Mouse (Mus musculus) lung, embryonic 16.5 days (tissue): ENCODE data around the gene Slc10a7. TPM values are rescaled to one million over a fixed set of nuclear protein-coding genes. Genes with fewer than 3 reads are reported as not detected.

Experiments used
- ATAC-seq: fragments of 200-750 bp; cut with Nextera tagmentation; 2 replicates; pipeline ENCODE4 v1.8.0; 2017; ENCODE audit warnings: low read depth, mild to moderate bottlenecking, moderate library complexity
- H3K27ac ChIP-seq: fragments of 300-500 bp; sonication (generic); 2 replicates; pipeline ENCODE4 v1.5.1; 2014; ENCODE audit warnings: mild to moderate bottlenecking, control low read depth, low read length
- H3K27me3 ChIP-seq: fragments of 300-500 bp; sonication (generic); 2 replicates; pipeline ENCODE4 v1.6.1; 2014; ENCODE audit warnings: low read depth, low read length, mixed read lengths; ENCODE audit not compliant: control insufficient read depth, insufficient read depth
- H3K36me3 ChIP-seq: fragments of 300-500 bp; sonication (generic); 2 replicates; pipeline ENCODE4 v1.6.1; 2014; ENCODE audit warnings: low read length; ENCODE audit not compliant: control insufficient read depth, insufficient read depth
- H3K4me1 ChIP-seq: fragments of 300-500 bp; sonication (generic); replicated peaks from 2 replicates; pipeline ENCODE4 v1.6.1; 2014; ENCODE audit warnings: low read length, mixed read lengths; ENCODE audit not compliant: control insufficient read depth, insufficient read depth
- H3K4me2 ChIP-seq: fragments of 300-500 bp; sonication (generic); 2 replicates; pipeline ENCODE4 v1.6.1; 2014; ENCODE audit warnings: low read depth, low read length, control low read depth
- H3K4me3 ChIP-seq: fragments of 300-500 bp; sonication (generic); 2 replicates; pipeline ENCODE4 v1.5.1; 2014; ENCODE audit warnings: mild to moderate bottlenecking, low read length, control low read depth
- H3K9ac ChIP-seq: fragments of 300-500 bp; sonication (generic); 2 replicates; pipeline ENCODE4 v1.6.1; 2014; ENCODE audit warnings: low read length, control low read depth
- H3K9me3 ChIP-seq: fragments of 300-500 bp; sonication (generic); 2 replicates; pipeline ENCODE4 v1.6.1; 2016; ENCODE audit warnings: low read length; ENCODE audit not compliant: control insufficient read depth
- WGBS: fragments of 180-500 bp; shearing (Covaris S2); extraction: QIAGEN DNeasy Blood & Tissue Kit; methylation state at CpG from one replicate; pipeline ENCODE4 v1.1.7; 2014; 5-methylcytosine and 5-hydroxymethylcytosine counted together
- polyA plus RNA-seq: library from polyadenylated mRNA; unstranded; fragments of >200 nt; fragmentation: Nextera tagmentation; extraction: Ambion mirVana; gene quantifications from 2 replicates; pipeline ENCODE4 v1.2.1, GENCODE M21; 2015

Slc10a7 gene
- polyA plus RNA-seq, 1 experiment from 2014 or later = 21.6 TPM

DNA sequence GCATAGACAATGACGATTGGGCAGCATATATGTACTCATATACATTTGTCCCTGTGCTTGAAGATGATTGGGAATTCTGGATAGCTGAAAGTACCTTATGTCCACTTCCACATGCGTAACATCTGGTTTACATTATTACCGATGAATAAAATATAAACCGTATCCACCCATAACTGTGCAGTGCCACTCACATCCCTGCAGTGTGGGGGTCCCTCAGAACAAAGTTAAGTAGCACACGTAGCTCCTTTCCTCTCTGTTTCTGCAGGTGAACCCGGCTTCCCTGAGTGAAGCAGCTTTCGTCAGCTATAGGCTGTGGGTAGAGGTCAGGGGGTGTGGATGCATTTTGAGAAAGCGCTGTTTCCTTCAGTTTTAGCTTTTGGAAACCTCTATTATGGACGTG, 132.8 kb downstream of the Slc10a7 start:
- Histone ChIP-seq H3K4me1 (peaks cover 5% of the 10 kb centered on the region), H3K9me3 (peaks cover 5% of the 10 kb centered on the region), H3K27me3 (no peaks in the 10 kb centered on the region), H3K9ac (no peak overlapping the region), H3K36me3 (peaks cover 2% of the 10 kb centered on the region; the same call in 1 of the 2 replicates), H3K4me2 (no peak overlapping the region), H3K4me3 (no peak overlapping the region), H3K27ac (no peak overlapping the region)
- WGBS = 74% methylated on average over 9 of the region's 9 CpGs
- no peak for ATAC-seq

GRCm38 (mm10) chr8:78642376-78642775, 133.2 kb downstream of the Slc10a7 start:
- Histone ChIP-seq H3K36me3 (no peaks in the 10 kb centered on the region; the same call in 1 of the 2 replicates), H3K4me2 (no peak overlapping the region), H3K4me1 (peaks cover 8% of the 10 kb centered on the region), H3K27ac (no peak overlapping the region), H3K9me3 (peaks cover 5% of the 10 kb centered on the region), H3K27me3 (no peaks in the 10 kb centered on the region), H3K4me3 (no peak overlapping the region), H3K9ac (no peak overlapping the region)
- 52% methylated on average over 5 of the region's 5 CpGs for WGBS
- no peak for ATAC-seq

DNA sequence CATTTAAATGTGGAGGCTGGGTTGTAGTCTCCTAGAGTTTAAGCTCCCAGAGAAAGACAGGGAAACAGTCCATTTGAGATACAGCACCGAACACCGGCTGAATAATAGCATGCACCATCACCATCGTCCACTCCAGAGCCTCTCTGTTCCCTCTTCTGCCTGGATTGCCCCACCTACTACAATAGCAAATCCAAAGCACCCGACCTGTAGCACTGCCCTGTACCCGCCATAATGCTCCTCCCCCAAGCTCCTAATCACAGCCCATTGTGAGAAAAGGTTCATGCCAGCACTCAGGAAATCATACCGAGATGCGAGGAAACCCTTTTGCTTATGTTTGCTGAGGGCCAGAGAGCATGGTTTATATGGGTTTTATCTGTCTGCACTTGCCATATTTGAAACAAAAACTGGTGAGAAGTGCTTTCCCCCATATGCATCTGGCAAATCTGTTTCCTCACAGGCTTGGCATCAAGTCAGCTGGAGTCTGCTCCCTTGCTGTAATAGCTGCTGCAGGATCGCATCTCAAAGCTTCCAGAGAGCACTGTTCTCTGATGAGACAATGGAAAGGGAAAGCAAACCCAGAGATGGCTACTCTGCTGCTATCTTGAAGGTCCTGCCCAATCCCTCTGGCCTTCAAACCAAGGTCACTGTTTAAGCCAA, 138.0 kb downstream of the Slc10a7 start:
- Histone ChIP-seq H3K27ac (peak overlapping the region; percentile 28; the same call in 1 of the 2 replicates), H3K4me3 (no peak overlapping the region), H3K4me2 (no peak overlapping the region), H3K9me3 (peaks cover 5% of the 10 kb centered on the region), H3K4me1 (peaks cover 18% of the 10 kb centered on the region), H3K9ac (no peak overlapping the region; the same call in 1 of the 2 replicates), H3K36me3 (no peaks in the 10 kb centered on the region; the same call in 1 of the 2 replicates), H3K27me3 (no peaks in the 10 kb centered on the region)
- ATAC-seq = peak; percentile 69
- WGBS = 31% methylated on average over 8 of the region's 8 CpGs

DNA sequence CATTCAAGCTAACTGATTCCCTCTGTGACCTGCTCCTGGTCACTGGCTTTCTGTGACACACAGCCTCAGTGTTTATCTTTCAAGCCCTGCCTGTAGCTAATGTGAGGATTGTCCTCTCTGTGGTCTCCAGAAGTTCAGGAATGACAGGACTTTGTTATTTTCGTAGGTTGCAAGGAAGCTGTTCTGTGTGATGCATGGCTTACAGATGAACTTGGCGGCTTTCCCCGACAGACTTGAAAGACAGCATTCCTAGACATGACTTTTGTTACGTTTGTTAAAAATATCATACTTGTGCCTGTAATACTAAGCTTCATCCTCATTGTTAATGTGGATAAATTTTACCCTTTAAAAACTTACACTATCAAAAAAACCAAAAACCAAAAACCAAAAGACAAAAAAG, 138.7 kb downstream of the Slc10a7 start:
- Histone ChIP-seq H3K4me3 (no peak overlapping the region), H3K4me1 (peaks cover 18% of the 10 kb centered on the region), H3K27me3 (no peaks in the 10 kb centered on the region), H3K27ac (no peak overlapping the region), H3K36me3 (no peaks in the 10 kb centered on the region; the same call in 1 of the 2 replicates), H3K9ac (no peak overlapping the region), H3K9me3 (peaks cover 5% of the 10 kb centered on the region), H3K4me2 (no peak overlapping the region)
- WGBS = 20% methylated on average over 4 of the region's 4 CpGs
- ATAC-seq = no peak

GRCm38 (mm10) chr8:78648918-78649317, 139.8 kb downstream of the Slc10a7 start:
- 19% methylated on average over 7 of the region's 7 CpGs for WGBS
- Histone ChIP-seq H3K4me1 (peaks cover 18% of the 10 kb centered on the region), H3K4me3 (no peak overlapping the region), H3K27ac (no peak overlapping the region), H3K4me2 (no peak overlapping the region), H3K9me3 (peaks cover 5% of the 10 kb centered on the region), H3K9ac (no peak overlapping the region), H3K27me3 (no peaks in the 10 kb centered on the region), H3K36me3 (no peaks in the 10 kb centered on the region; the same call in 1 of the 2 replicates)
- peak; percentile 66 for ATAC-seq

GRCm38 (mm10) chr8:78651670-78652069, 142.5 kb downstream of the Slc10a7 start:
- Histone ChIP-seq H3K9ac (no peak overlapping the region), H3K27me3 (no peaks in the 10 kb centered on the region), H3K4me2 (no peak overlapping the region), H3K4me1 (peaks cover 15% of the 10 kb centered on the region), H3K4me3 (no peak overlapping the region), H3K36me3 (no peaks in the 10 kb centered on the region), H3K27ac (no peak overlapping the region), H3K9me3 (no peaks in the 10 kb centered on the region)
- ATAC-seq = no peak
- WGBS = 74% methylated on average over 3 of the region's 3 CpGs

DNA sequence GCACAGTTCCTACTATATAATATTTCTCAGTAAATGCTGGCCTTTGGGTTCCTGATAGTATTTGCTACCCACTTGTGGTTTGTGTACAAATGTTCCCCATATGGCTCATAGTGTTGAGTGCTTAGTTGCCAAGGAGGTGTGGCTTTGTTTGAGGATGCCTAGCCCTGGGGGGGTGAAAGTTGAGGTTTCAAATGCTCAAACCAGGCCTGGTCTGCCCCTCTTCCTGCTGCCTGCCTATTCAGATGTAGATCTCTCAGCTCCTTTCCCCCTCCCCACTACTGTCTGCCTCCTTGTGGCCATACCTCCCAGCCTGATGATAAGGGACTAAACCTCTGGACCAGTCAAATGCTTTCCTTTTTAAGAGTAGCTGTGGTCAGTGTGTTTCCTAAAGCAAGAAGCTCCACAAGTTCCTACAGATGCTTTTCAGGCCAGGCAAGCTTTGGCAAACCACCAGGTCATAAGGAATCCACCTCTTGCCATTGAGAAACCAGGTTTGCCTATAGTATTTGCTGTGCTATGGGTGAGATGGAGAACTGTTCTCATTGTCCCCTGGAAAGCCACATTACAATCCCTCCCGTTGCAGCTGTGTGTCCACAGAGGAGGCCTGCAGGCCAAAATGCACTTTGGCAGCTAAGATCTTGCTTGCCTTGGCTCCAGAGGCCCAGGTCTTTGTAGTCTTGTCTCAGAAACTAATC, 146.4 kb downstream of the Slc10a7 start:
- no peak overlapping the region for H3K4me2 ChIP-seq
- no peak overlapping the region for H3K27ac ChIP-seq
- no peaks in the 10 kb centered on the region for H3K36me3 ChIP-seq
- H3K27me3 ChIP-seq = no peaks in the 10 kb centered on the region
- 27% methylated on average over 1 of the region's 1 CpGs for WGBS
- no peaks in the 10 kb centered on the region for H3K4me1 ChIP-seq
- no peak for ATAC-seq
- no peaks in the 10 kb centered on the region for H3K9me3 ChIP-seq
- H3K4me3 ChIP-seq = no peak overlapping the region
- no peak overlapping the region for H3K9ac ChIP-seq

DNA sequence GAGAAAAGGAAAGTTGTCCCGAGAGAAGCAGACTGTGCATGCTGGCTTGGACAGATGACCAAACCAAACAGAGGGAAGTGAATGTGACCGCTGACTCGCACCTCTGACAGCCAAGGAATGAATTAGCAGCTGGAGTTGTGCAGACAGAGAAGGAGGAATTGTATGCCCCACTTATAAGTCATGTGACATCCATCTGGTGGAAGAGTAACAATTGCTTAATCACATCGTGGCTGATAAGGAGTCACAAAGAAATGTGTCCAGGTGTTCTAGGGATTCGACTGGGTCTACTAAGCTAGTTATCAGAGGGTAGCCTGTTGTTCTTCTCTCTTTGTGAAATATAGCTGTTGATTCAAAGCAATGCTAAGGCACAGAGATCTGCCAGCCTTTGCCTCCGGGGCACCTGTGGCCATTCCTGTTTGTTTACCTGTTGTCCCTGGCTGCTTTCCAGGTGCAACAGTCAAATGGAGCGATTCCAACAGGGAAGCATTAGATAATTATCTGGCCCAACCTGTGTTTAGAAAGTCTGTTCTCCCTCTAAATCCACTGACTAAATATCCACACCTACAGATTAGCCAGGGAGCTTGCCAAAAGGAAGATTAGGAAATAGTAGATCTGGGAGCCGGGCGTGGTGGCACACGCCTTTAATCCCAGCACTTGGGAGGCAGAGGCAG, 147.7 kb downstream of the Slc10a7 start:
- ATAC-seq = no peak
- H3K9me3 ChIP-seq = no peaks in the 10 kb centered on the region
- WGBS = 64% methylated on average over 10 of the region's 10 CpGs
- no peak overlapping the region for H3K4me3 ChIP-seq
- no peaks in the 10 kb centered on the region for H3K27me3 ChIP-seq
- H3K36me3 ChIP-seq = no peaks in the 10 kb centered on the region
- H3K4me1 ChIP-seq = no peaks in the 10 kb centered on the region
- H3K9ac ChIP-seq = no peak overlapping the region
- no peak overlapping the region for H3K4me2 ChIP-seq
- H3K27ac ChIP-seq = no peak overlapping the region

- 88% methylated on average over 5 of the region's 5 CpGs for WGBS
- ATAC-seq = no peak
- Histone ChIP-seq H3K9me3 (no peaks in the 10 kb centered on the region), H3K27ac (no peak overlapping the region), H3K4me1 (no peaks in the 10 kb centered on the region), H3K9ac (no peak overlapping the region), H3K27me3 (no peaks in the 10 kb centered on the region), H3K36me3 (no peaks in the 10 kb centered on the region), H3K4me2 (no peak overlapping the region), H3K4me3 (no peak overlapping the region)
Observed at GRCm38 (mm10) chr8:78658172-78658571, 149.0 kb downstream of the Slc10a7 start.
